Mouse (Mus musculus): ENCODE measurements around the gene Brd3.

The Brd3 gene

GRCm38 (mm10) chr2:27404375-27405093 lies 102.9 kb downstream of the Brd3 start:
- no peak for DNase-seq (ENCODE audit: low read depth, low spot score)

- no peak for DNase-seq (ENCODE audit: low read depth, low spot score)
Measured at GRCm38 (mm10) chr2:27401544-27401943, 105.9 kb downstream of the Brd3 start.

GRCm38 (mm10) chr2:27400083-27400482 lies 107.4 kb downstream of the Brd3 start:
- DNase-seq (ENCODE audit: low read depth, low spot score), result no peak

- DNase-seq (ENCODE audit: low read depth, low spot score), result no peak
Measured at GRCm38 (mm10) chr2:27396656-27397440, 110.6 kb downstream of the Brd3 start.

Data from retina, postnatal 7 days (tissue).